Comparison of ENCODE assay signal across 31 mouse cellular contexts in genomic region chr6:87805448-87805847, GRCm38 (mm10). TPM values are rescaled to one million over a fixed set of nuclear protein-coding genes. Genes with fewer than 3 reads are reported as not detected.
DNase-seq lines count a peak whose midpoint lies in the region; ATAC-seq and TF ChIP-seq lines count a peak whose summit lies in the region.
"Had no signal": no experiment of that assay in that cellular context is flagged by ENCODE, and none has a peak within 500 bp of the region (broad histone marks: within the 10 kb centered on the region; RNA-seq: fewer than 3 reads in every experiment).

No protein-coding gene starts in this region.

- H3K9me3 ChIP-seq in erythroblast, embryonic 14.5 days (ENCODE audit: control insufficient read depth, low read length): no peaks in the 10 kb centered on the region
- no peaks in the 10 kb centered on the region for H3K9me3 ChIP-seq in liver, embryonic 13.5 days (replicated peaks)
- H3K9me3 ChIP-seq in liver, embryonic 12.5 days (replicated peaks): no peaks in the 10 kb centered on the region
- H3K9me3 ChIP-seq in hindbrain, embryonic 12.5 days (replicated peaks): no peaks in the 10 kb centered on the region
- H3K9me3 ChIP-seq: embryonic facial prominence, embryonic 12.5 days; embryonic facial prominence, embryonic 15.5 days; forebrain, embryonic 10.5 days; forebrain, embryonic 13.5 days; heart, embryonic 12.5 days; heart, embryonic 15.5 days; hindbrain, embryonic 10.5 days had no signal

- H3K27ac ChIP-seq in liver, embryonic 13.5 days: peak overlapping the region; percentile 65; the same call in 1 of the 2 replicates
- no peak overlapping the region for H3K27ac ChIP-seq in liver, embryonic 12.5 days
- H3K27ac ChIP-seq in spleen, adult 2 months (ENCODE audit: insufficient read depth, low read length): peak overlapping the region; percentile 21
- peak overlapping the region; percentile 34 for H3K27ac ChIP-seq in small intestine, adult 2 months (ENCODE audit: insufficient read depth, low read depth, low read length)
- H3K27ac ChIP-seq in hindbrain, embryonic 12.5 days: no peak overlapping the region
- H3K27ac ChIP-seq: embryonic facial prominence, embryonic 12.5 days; embryonic facial prominence, embryonic 15.5 days; forebrain, embryonic 10.5 days; forebrain, embryonic 13.5 days; heart, embryonic 15.5 days; hindbrain, embryonic 10.5 days; hindbrain, embryonic 14.5 days; hindbrain, postnatal 0 days had no signal

- DNase-seq in liver, embryonic 13.5 days: no peak
- DNase-seq in spleen, adult 2 months (ENCODE audit: low read depth in 1 of 2, low spot score in 2 of 2): no peak
- no peak for DNase-seq in spleen, postnatal 4 days (ENCODE audit: low spot score in 2 of 2)
- DNase-seq: adrenal gland, postnatal 10 days; adrenal gland, postnatal 36 days; cerebellum, adult 18-20 months; cerebellum, adult 9-10 months; cerebellum, postnatal 14 days; gastrocnemius, postnatal 10 days; gastrocnemius, postnatal 36 days; heart, postnatal 10 days; heart, postnatal 36 days had no signal

- H3K27me3 ChIP-seq in erythroblast, embryonic 14.5 days (ENCODE audit: control insufficient read depth): no peaks in the 10 kb centered on the region
- H3K27me3 ChIP-seq in liver, embryonic 13.5 days: no peaks in the 10 kb centered on the region
- no peaks in the 10 kb centered on the region for H3K27me3 ChIP-seq in liver, embryonic 12.5 days (replicated peaks)
- no peaks in the 10 kb centered on the region for H3K27me3 ChIP-seq in spleen, adult 2 months (ENCODE audit: control insufficient read depth, insufficient read depth, low read length)
- no peaks in the 10 kb centered on the region for H3K27me3 ChIP-seq in small intestine, adult 2 months (ENCODE audit: control insufficient read depth, insufficient read depth, low read length)
- no peaks in the 10 kb centered on the region for H3K27me3 ChIP-seq in hindbrain, embryonic 12.5 days
- H3K27me3 ChIP-seq: embryonic facial prominence, embryonic 12.5 days; embryonic facial prominence, embryonic 15.5 days; forebrain, embryonic 13.5 days; heart, embryonic 12.5 days; heart, embryonic 15.5 days had no signal

- H3K4me1 ChIP-seq in erythroblast, embryonic 14.5 days (ENCODE audit: control insufficient read depth): peaks cover 74% of the 10 kb centered on the region
- H3K4me1 ChIP-seq in liver, embryonic 13.5 days (replicated peaks): peaks cover 84% of the 10 kb centered on the region
- peaks cover 84% of the 10 kb centered on the region for H3K4me1 ChIP-seq in liver, embryonic 12.5 days
- peaks cover 13% of the 10 kb centered on the region for H3K4me1 ChIP-seq in spleen, adult 2 months (ENCODE audit: control insufficient read depth, insufficient read depth, insufficient read length)
- H3K4me1 ChIP-seq in small intestine, adult 2 months (ENCODE audit: control insufficient read depth, insufficient read depth, insufficient read length, low read length): peaks cover 17% of the 10 kb centered on the region; the same call in 1 of the 2 replicates
- no peaks in the 10 kb centered on the region; the same call in 1 of the 2 replicates for H3K4me1 ChIP-seq in hindbrain, embryonic 12.5 days

- no peak overlapping the region for H3K4me2 ChIP-seq in liver, embryonic 13.5 days
- no peak overlapping the region for H3K4me2 ChIP-seq in liver, embryonic 12.5 days
- H3K4me2 ChIP-seq in hindbrain, embryonic 12.5 days (replicated peaks): no peak overlapping the region
- H3K4me2 ChIP-seq: embryonic facial prominence, embryonic 12.5 days; embryonic facial prominence, embryonic 15.5 days; forebrain, embryonic 13.5 days; heart, embryonic 12.5 days; heart, embryonic 15.5 days; hindbrain, embryonic 14.5 days had no signal

- WGBS in liver, embryonic 13.5 days (ENCODE audit: insufficient replicate concordance): 82% methylated on average over 7 of the region's 7 CpGs
- 91% methylated on average over 7 of the region's 7 CpGs for WGBS in liver, embryonic 12.5 days (ENCODE audit: insufficient replicate concordance)
- 90% methylated on average over 7 of the region's 7 CpGs for WGBS in spleen, adult 2 months
- WGBS in small intestine, adult 2 months: 80% methylated on average over 7 of the region's 7 CpGs
- 94% methylated on average over 7 of the region's 7 CpGs for WGBS in hindbrain, embryonic 12.5 days

- ATAC-seq in erythroblast, adult 5-6 weeks (replicated peaks; ENCODE audit: low FRiP score, poor library complexity, severe bottlenecking): no peak
- ATAC-seq in liver, embryonic 13.5 days (ENCODE audit: low read depth): no peak
- ATAC-seq in liver, embryonic 12.5 days: no peak
- no peak for ATAC-seq in hindbrain, embryonic 12.5 days (ENCODE audit: low FRiP score)
- ATAC-seq: forebrain, embryonic 13.5 days; forebrain, embryonic 16.5 days; hindbrain, postnatal 0 days; inflammation-experienced regulatory T-cells, adult 6 months had no signal

- TF ChIP-seq CTCF in spleen, adult 2 months (IDR thresholded peaks at IDR 0.05; ENCODE audit: extremely low read depth, insufficient read depth, insufficient read length, insufficient replicate concordance): no peak
- no peak for TF ChIP-seq CTCF in small intestine, adult 2 months (IDR thresholded peaks at IDR 0.05; ENCODE audit: extremely low read depth, insufficient read length, insufficient replicate concordance, low read depth, low read length)

- H3K4me3 ChIP-seq in erythroblast, embryonic 14.5 days (replicated peaks): peak overlapping the region; percentile 6
- no peak overlapping the region for H3K4me3 ChIP-seq in liver, embryonic 13.5 days (replicated peaks)
- no peak overlapping the region for H3K4me3 ChIP-seq in liver, embryonic 12.5 days
- H3K4me3 ChIP-seq in spleen, adult 2 months (ENCODE audit: extremely low read depth, insufficient read depth, insufficient read length): no peak overlapping the region
- no peak overlapping the region for H3K4me3 ChIP-seq in small intestine, adult 2 months (ENCODE audit: low read depth, low read length)
- no peak overlapping the region for H3K4me3 ChIP-seq in hindbrain, embryonic 12.5 days
- H3K4me3 ChIP-seq: embryonic facial prominence, embryonic 12.5 days; embryonic facial prominence, embryonic 15.5 days; forebrain, embryonic 10.5 days; forebrain, embryonic 13.5 days; heart, embryonic 12.5 days; heart, embryonic 15.5 days; hindbrain, embryonic 10.5 days had no signal

- peaks cover 94% of the 10 kb centered on the region for H3K36me3 ChIP-seq in erythroblast, embryonic 14.5 days (ENCODE audit: control insufficient read depth)
- H3K36me3 ChIP-seq in liver, embryonic 13.5 days: peaks cover 44% of the 10 kb centered on the region
- H3K36me3 ChIP-seq in liver, embryonic 12.5 days: peaks cover 53% of the 10 kb centered on the region
- H3K36me3 ChIP-seq in spleen, adult 2 months (ENCODE audit: control insufficient read depth, insufficient read depth, low read length): peaks cover 3% of the 10 kb centered on the region; the same call in 1 of the 2 replicates
- peaks cover 13% of the 10 kb centered on the region for H3K36me3 ChIP-seq in small intestine, adult 2 months (ENCODE audit: control insufficient read depth, insufficient read depth, low read length)
- H3K36me3 ChIP-seq in hindbrain, embryonic 12.5 days: no peaks in the 10 kb centered on the region
- H3K36me3 ChIP-seq: embryonic facial prominence, embryonic 15.5 days; heart, embryonic 12.5 days; heart, embryonic 15.5 days had no signal

- TF ChIP-seq POLR2A in spleen, adult 2 months (IDR thresholded peaks at IDR 0.05; ENCODE audit: low read depth, low read length): no peak
- no peak for TF ChIP-seq POLR2A in small intestine, adult 2 months (IDR thresholded peaks at IDR 0.05; ENCODE audit: low read depth, low read length)

- H3K9ac ChIP-seq in liver, embryonic 13.5 days: no peak overlapping the region
- no peak overlapping the region for H3K9ac ChIP-seq in liver, embryonic 12.5 days
- H3K9ac ChIP-seq in hindbrain, embryonic 12.5 days: no peak overlapping the region
- H3K9ac ChIP-seq: embryonic facial prominence, embryonic 12.5 days; embryonic facial prominence, embryonic 15.5 days; forebrain, embryonic 13.5 days; heart, embryonic 12.5 days; heart, embryonic 15.5 days; hindbrain, embryonic 14.5 days had no signal

RNA-seq across cellular contexts. Expression of gene Rab43, which starts 6.5 kb away (rescaled TPM):
- polyA plus RNA-seq in erythroblast, embryonic 14.5 days (2012): 22.8 and 70.9 TPM in 2 replicates
- 173 and 230 TPM in 2 replicates for total RNA-seq in erythroblast, adult 5-6 weeks (2015; ENCODE audit: low replicate concordance)
- total RNA-seq in erythroblast, adult 5-6 weeks (2017; ENCODE audit: low replicate concordance): 219 and 239 TPM in 2 replicates
- polyA plus RNA-seq in liver, embryonic 13.5 days (2015; fragmentation: Nextera tagmentation; extraction: Ambion mirVana): 20.6 and 24.1 TPM in 2 replicates
- polyA plus RNA-seq in liver, embryonic 12.5 days (2016; fragmentation: Nextera tagmentation; extraction: Ambion mirVana): 28.6 and 30.5 TPM in 2 replicates
- 102 and 110 TPM in 2 replicates for polyA plus RNA-seq in spleen, adult 2 months (2012; rRNA removed)
- 47.2 and 58.4 TPM in 2 replicates for polyA plus RNA-seq in small intestine, adult 2 months (2012; rRNA removed)
- polyA plus RNA-seq in hindbrain, embryonic 12.5 days (2016; fragmentation: Nextera tagmentation; extraction: Ambion mirVana): 12.2 and 13.1 TPM in 2 replicates

RNA-seq across cellular contexts. Expression of gene Gp9, which starts 27.6 kb away (rescaled TPM):
- polyA plus RNA-seq in erythroblast, embryonic 14.5 days (2012): 8.1 and 8.8 TPM in 2 replicates
- total RNA-seq in erythroblast, adult 5-6 weeks (2015; ENCODE audit: low replicate concordance): 5.4 and 7.7 TPM in 2 replicates
- 4.9 and 5.6 TPM in 2 replicates for total RNA-seq in erythroblast, adult 5-6 weeks (2017; ENCODE audit: low replicate concordance)
- polyA plus RNA-seq in liver, embryonic 13.5 days (2015; fragmentation: Nextera tagmentation; extraction: Ambion mirVana): 32.7 and 35.6 TPM in 2 replicates
- polyA plus RNA-seq in liver, embryonic 12.5 days (2016; fragmentation: Nextera tagmentation; extraction: Ambion mirVana): 40.9 and 44.2 TPM in 2 replicates
- polyA plus RNA-seq in spleen, adult 2 months (2012; rRNA removed): 70.5 and 104 TPM in 2 replicates
- 1.7 TPM in 1 of 2 replicates, not detected in the other for polyA plus RNA-seq in small intestine, adult 2 months (2012; rRNA removed)
- polyA plus RNA-seq in hindbrain, embryonic 12.5 days (2016; fragmentation: Nextera tagmentation; extraction: Ambion mirVana): 1.8 and 2.6 TPM in 2 replicates
- total RNA-seq: adrenal gland, postnatal 36 days; ES-E14; gastrocnemius, adult 18-20 months; gastrocnemius, postnatal 10 days; gastrocnemius, postnatal 36 days; granulocyte monocyte progenitor cell, adult 5-6 weeks; hindbrain, postnatal 0 days had no signal

RNA-seq across cellular contexts. Expression of gene Gm45140, which starts 30.1 kb away (rescaled TPM):
- polyA plus RNA-seq in erythroblast, embryonic 14.5 days (2012): 1.4 and 1.8 TPM in 2 replicates
- 1.3 TPM in 2 replicates for total RNA-seq in erythroblast, adult 5-6 weeks (2015; ENCODE audit: low replicate concordance)
- 12.8 and 18.0 TPM in 2 replicates for total RNA-seq in erythroblast, adult 5-6 weeks (2017; ENCODE audit: low replicate concordance)
- polyA plus RNA-seq in liver, embryonic 13.5 days (2015; fragmentation: Nextera tagmentation; extraction: Ambion mirVana): 3.5 and 5.8 TPM in 2 replicates
- polyA plus RNA-seq in liver, embryonic 12.5 days (2016; fragmentation: Nextera tagmentation; extraction: Ambion mirVana): 5.0 and 7.1 TPM in 2 replicates
- 0.73 and 1.3 TPM in 2 replicates for polyA plus RNA-seq in spleen, adult 2 months (2012; rRNA removed)
- 0.34 and 0.47 TPM in 2 replicates for polyA plus RNA-seq in small intestine, adult 2 months (2012; rRNA removed)
- polyA plus RNA-seq in hindbrain, embryonic 12.5 days (2016; fragmentation: Nextera tagmentation; extraction: Ambion mirVana): 4.1 and 5.0 TPM in 2 replicates
- total RNA-seq: hindbrain, postnatal 0 days had no signal

RNA-seq across cellular contexts. Expression of gene Isy1, which starts 33.1 kb away (rescaled TPM):
- polyA plus RNA-seq in erythroblast, embryonic 14.5 days (2012): 2.4 and 2.6 TPM in 2 replicates
- 3.7 and 6.3 TPM in 2 replicates for total RNA-seq in erythroblast, adult 5-6 weeks (2015; ENCODE audit: low replicate concordance)
- 3.5 and 5.0 TPM in 2 replicates for total RNA-seq in erythroblast, adult 5-6 weeks (2017; ENCODE audit: low replicate concordance)
- polyA plus RNA-seq in liver, embryonic 13.5 days (2015; fragmentation: Nextera tagmentation; extraction: Ambion mirVana): 51.5 and 63.6 TPM in 2 replicates
- 59.5 and 62.4 TPM in 2 replicates for polyA plus RNA-seq in liver, embryonic 12.5 days (2016; fragmentation: Nextera tagmentation; extraction: Ambion mirVana)
- 17.8 and 31.4 TPM in 2 replicates for polyA plus RNA-seq in spleen, adult 2 months (2012; rRNA removed)
- polyA plus RNA-seq in small intestine, adult 2 months (2012; rRNA removed): 2.2 and 6.7 TPM in 2 replicates
- polyA plus RNA-seq in hindbrain, embryonic 12.5 days (2016; fragmentation: Nextera tagmentation; extraction: Ambion mirVana): 47.4 and 52.7 TPM in 2 replicates

RNA-seq across cellular contexts. Expression of gene Cnbp, which starts 45.5 kb away (rescaled TPM):
- 6.3 and 7.3 TPM in 2 replicates for polyA plus RNA-seq in erythroblast, embryonic 14.5 days (2012)
- total RNA-seq in erythroblast, adult 5-6 weeks (2015; ENCODE audit: low replicate concordance): 121 and 143 TPM in 2 replicates
- 172 and 205 TPM in 2 replicates for total RNA-seq in erythroblast, adult 5-6 weeks (2017; ENCODE audit: low replicate concordance)
- 786 and 880 TPM in 2 replicates for polyA plus RNA-seq in liver, embryonic 13.5 days (2015; fragmentation: Nextera tagmentation; extraction: Ambion mirVana)
- polyA plus RNA-seq in liver, embryonic 12.5 days (2016; fragmentation: Nextera tagmentation; extraction: Ambion mirVana): 896 and 933 TPM in 2 replicates
- polyA plus RNA-seq in spleen, adult 2 months (2012; rRNA removed): 123 and 129 TPM in 2 replicates
- polyA plus RNA-seq in small intestine, adult 2 months (2012; rRNA removed): 63.8 and 77.3 TPM in 2 replicates
- 793 and 799 TPM in 2 replicates for polyA plus RNA-seq in hindbrain, embryonic 12.5 days (2016; fragmentation: Nextera tagmentation; extraction: Ambion mirVana)

Comparison
In these comparisons a context has a peak if more than half of its experiments do, and no peak if none do; other contexts are left out.
1. H3K27ac ChIP-seq: peak in liver, embryonic 13.5 days (single experiment), spleen, adult 2 months (single experiment) and small intestine, adult 2 months (single experiment); none in liver, embryonic 12.5 days (single experiment) and hindbrain, embryonic 12.5 days (single experiment).